Mouse (Mus musculus) liver (tissue): ENCODE measurements at regions not wholly inside any gene's neighbourhood (a gene's known extent, or its start where the extent isn't known, plus 50 kb on each side); places are given as distances from the start of the nearest gene placed in this dataset.
A peak's percentile ranks its signal among the peaks of the same experiment; 100 is the strongest.

ENCODE experiments used
- DNase-seq: peaks from one replicate; pipeline ENCODE4 v3.0.0-alpha.2; 2020; ENCODE audit warnings: mixed read lengths

GRCm38 (mm10) chr11:28782486-28782885 is 70.5 kb upstream of the Efemp1 start:
- DNase-seq = no peak

GRCm38 (mm10) chr11:28770831-28771230 is 82.2 kb upstream of the Efemp1 start:
- DNase-seq = no peak

- no peak for DNase-seq
These were observed 92.3 kb upstream of the Efemp1 start for GRCm38 (mm10) chr11:28760751-28761150.

- DNase-seq = no peak
These were observed 117.9 kb upstream of the Efemp1 start for GRCm38 (mm10) chr11:28734941-28735597.

- DNase-seq = no peak
These were observed 118.4 kb upstream of the Efemp1 start for GRCm38 (mm10) chr11:28734581-28734931.

GRCm38 (mm10) chr11:28733877-28734580 is 119.0 kb upstream of the Efemp1 start:
- DNase-seq = no peak

GRCm38 (mm10) chr11:28730140-28730539 is 122.9 kb upstream of the Efemp1 start:
- DNase-seq = no peak

GRCm38 (mm10) chr11:28709511-28709910 is 125.4 kb upstream of the Ccdc85a start:
- no peak for DNase-seq

- no peak for DNase-seq
These were observed 124.3 kb upstream of the Ccdc85a start for GRCm38 (mm10) chr11:28708431-28708830.

- DNase-seq = no peak
These were observed 118.3 kb upstream of the Ccdc85a start for GRCm38 (mm10) chr11:28702384-28702783.

GRCm38 (mm10) chr11:28701379-28701778 is 117.3 kb upstream of the Ccdc85a start:
- DNase-seq = no peak

- no peak for DNase-seq
These were observed 115.6 kb upstream of the Ccdc85a start for GRCm38 (mm10) chr11:28699766-28700165.

GRCm38 (mm10) chr11:28697644-28698480 is 113.7 kb upstream of the Ccdc85a start:
- DNase-seq = no peak

- no peak for DNase-seq
These were observed 110.9 kb upstream of the Ccdc85a start for GRCm38 (mm10) chr11:28695031-28695430.

GRCm38 (mm10) chr11:28693303-28693702 is 109.2 kb upstream of the Ccdc85a start:
- DNase-seq = no peak

GRCm38 (mm10) chr11:28692263-28693194 is 108.4 kb upstream of the Ccdc85a start:
- peak; percentile 17 for DNase-seq

- DNase-seq = no peak
These were observed 104.3 kb upstream of the Ccdc85a start for GRCm38 (mm10) chr11:28688436-28688835.

GRCm38 (mm10) chr11:28685407-28685806 is 101.3 kb upstream of the Ccdc85a start:
- DNase-seq = peak; percentile 15

- DNase-seq = no peak
These were observed 97.2 kb upstream of the Ccdc85a start for GRCm38 (mm10) chr11:28681311-28681710.

GRCm38 (mm10) chr11:28670765-28671164 is 86.6 kb upstream of the Ccdc85a start:
- no peak for DNase-seq

- no peak for DNase-seq
These were observed 85.2 kb upstream of the Ccdc85a start for GRCm38 (mm10) chr11:28669359-28669758.

- DNase-seq = no peak
These were observed 76.3 kb upstream of the Ccdc85a start for GRCm38 (mm10) chr11:28660377-28660776.
